16 mouse cellular contexts compared by ENCODE assay signal in the genomic region with DNA sequence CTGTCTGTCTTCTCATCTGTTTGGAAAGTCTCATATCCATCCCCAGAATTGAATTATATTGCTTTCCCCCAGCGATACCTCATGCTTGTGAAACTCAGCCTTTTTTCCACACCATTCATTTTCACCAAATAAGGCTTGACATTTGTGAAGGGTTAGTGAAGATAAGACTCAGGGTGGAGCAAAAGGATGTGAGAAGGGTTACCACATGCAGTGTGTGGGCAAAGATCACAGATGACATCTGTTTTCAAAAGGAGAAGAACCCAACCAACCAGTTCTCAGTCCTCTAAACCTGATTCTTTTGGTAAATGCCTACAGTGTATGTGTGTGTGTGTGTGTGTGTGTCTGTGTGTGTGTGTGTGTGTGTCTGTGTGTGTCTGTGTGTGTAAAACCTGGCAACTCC.
A peak's percentile ranks its signal among the peaks of the same experiment; 100 is the strongest.
DNase-seq lines count a peak whose midpoint lies in the region; ATAC-seq lines count a peak whose summit lies in the region.
"Had no signal": no experiment of that assay in that cellular context is flagged by ENCODE, and none has a peak within 500 bp of the region (broad histone marks: within the 10 kb centered on the region; RNA-seq: fewer than 3 reads in every experiment).

No protein-coding gene starts in this region.

- DNase-seq in spleen, adult 12 weeks (ENCODE audit: low spot score): peak; percentile 4
- no peak for DNase-seq in spleen, postnatal 14 days (ENCODE audit: low spot score in 2 of 2)
- DNase-seq in fat pad, adult 2 months (ENCODE audit: extremely low read depth, low read depth, low spot score): peak; percentile 13
- peak; percentile 54 for DNase-seq in thymus, postnatal 25 days
- DNase-seq in embryonic facial prominence, embryonic 10.5 days (ENCODE audit: low spot score): no peak
- no peak for DNase-seq in urinary bladder, adult 2 months (ENCODE audit: low spot score)
- DNase-seq: cerebellum, postnatal 36 days; kidney, adult 8-10 months had no signal

- WGBS in embryonic facial prominence, embryonic 10.5 days: 95% methylated on average over 1 of the region's 1 CpGs

- no peak overlapping the region for H3K27ac ChIP-seq in embryonic facial prominence, embryonic 10.5 days (replicated peaks)
- H3K27ac ChIP-seq: embryonic facial prominence, embryonic 15.5 days; hindbrain, embryonic 12.5 days; layer of hippocampus, adult 2 months; limb, embryonic 10.5 days had no signal

- H3K36me3 ChIP-seq in embryonic facial prominence, embryonic 10.5 days (replicated peaks): no peaks in the 10 kb centered on the region
- H3K36me3 ChIP-seq: embryonic facial prominence, embryonic 15.5 days; hindbrain, embryonic 12.5 days; limb, embryonic 10.5 days had no signal

- H3K27me3 ChIP-seq in embryonic facial prominence, embryonic 10.5 days (replicated peaks; ENCODE audit: low read depth, poor library complexity, severe bottlenecking): no peaks in the 10 kb centered on the region
- H3K27me3 ChIP-seq: CH12.LX; embryonic facial prominence, embryonic 15.5 days; hindbrain, embryonic 12.5 days had no signal

- H3K9me3 ChIP-seq in embryonic facial prominence, embryonic 10.5 days: no peaks in the 10 kb centered on the region
- H3K9me3 ChIP-seq: embryonic facial prominence, embryonic 15.5 days; hindbrain, embryonic 12.5 days; limb, embryonic 10.5 days had no signal

- ATAC-seq in megakaryocyte-erythroid progenitor cell, adult 5-6 weeks (replicated peaks; ENCODE audit: low FRiP score, low TSS enrichment, poor library complexity, severe bottlenecking): peak; percentile 94
- ATAC-seq in frontal cortex, adult (ENCODE audit: low TSS enrichment): no peak
- ATAC-seq: midbrain, embryonic 16.5 days had no signal

- H3K4me3 ChIP-seq in embryonic facial prominence, embryonic 10.5 days: no peak overlapping the region
- H3K4me3 ChIP-seq: embryonic facial prominence, embryonic 15.5 days; hindbrain, embryonic 12.5 days; layer of hippocampus, adult 2 months; limb, embryonic 10.5 days had no signal

- H3K4me1 ChIP-seq in embryonic facial prominence, embryonic 10.5 days: peaks cover 13% of the 10 kb centered on the region
- H3K4me1 ChIP-seq: embryonic facial prominence, embryonic 15.5 days; hindbrain, embryonic 12.5 days had no signal

Comparison
In these comparisons a context has a peak if more than half of its experiments do, and no peak if none do; other contexts are left out.
1. DNase-seq: peak in spleen, adult 12 weeks (single experiment), fat pad, adult 2 months (single experiment) and thymus, postnatal 25 days (single experiment); none in spleen, postnatal 14 days (0 of 2), embryonic facial prominence, embryonic 10.5 days (single experiment) and urinary bladder, adult 2 months (single experiment).